Mouse (Mus musculus) gastrocnemius, postnatal 4 days (tissue): ENCODE data around the gene Sgcg. TPM values are rescaled to one million over a fixed set of nuclear protein-coding genes. Genes with fewer than 3 reads are reported as not detected.
A peak's percentile ranks its signal among the peaks of the same experiment; 100 is the strongest.

Experiments used
- DNase-seq, 2 experiments: peaks; one replicate each; pipeline ENCODE4 v3.0.0; 2021 to 2022; ENCODE audit warnings: low spot score in 2 of 2, mixed read lengths in 2 of 2
- total RNA-seq, 2 experiments: library from RNA; stranded (reverse); gene quantifications; 2 replicates each; pipeline ENCODE4 v1.2.3; 2021

Sgcg gene
- total RNA-seq, 2 experiments from 2014 or later = 145 to 161 TPM

- no peak for DNase-seq
Observed at GRCm38 (mm10) chr14:61235846-61236474, 22.3 kb downstream of the Sgcg start.

GRCm38 (mm10) chr14:61232016-61232568 lies 26.2 kb downstream of the Sgcg start:
- no peak for DNase-seq

- DNase-seq = no peak
Observed at GRCm38 (mm10) chr14:61230179-61230578, 28.1 kb downstream of the Sgcg start.

GRCm38 (mm10) chr14:61229763-61230162 lies 28.5 kb downstream of the Sgcg start:
- DNase-seq = no peak

- DNase-seq = no peak
Observed at GRCm38 (mm10) chr14:61226151-61226550, 32.1 kb downstream of the Sgcg start.

GRCm38 (mm10) chr14:61224387-61225077 lies 33.8 kb downstream of the Sgcg start:
- no peak for DNase-seq

GRCm38 (mm10) chr14:61223740-61224139 lies 34.5 kb downstream of the Sgcg start:
- no peak for DNase-seq

- DNase-seq = no peak
Observed at GRCm38 (mm10) chr14:61222506-61222905, 35.8 kb downstream of the Sgcg start.

GRCm38 (mm10) chr14:61221166-61221565 lies 37.1 kb downstream of the Sgcg start:
- no peak for DNase-seq

- no peak for DNase-seq
Observed at GRCm38 (mm10) chr14:61211754-61212153, 46.5 kb downstream of the Sgcg start.

- DNase-seq = no peak
Observed at GRCm38 (mm10) chr14:61210111-61210510, 48.2 kb downstream of the Sgcg start.

- DNase-seq = no peak
Observed at GRCm38 (mm10) chr14:61194416-61194815, 63.9 kb downstream of the Sgcg start.

GRCm38 (mm10) chr14:61192326-61192725 lies 66.0 kb downstream of the Sgcg start:
- no peak for DNase-seq

GRCm38 (mm10) chr14:61191904-61192303 lies 66.4 kb downstream of the Sgcg start:
- DNase-seq = no peak

- peak; percentile 25 to 62 for DNase-seq
Observed at GRCm38 (mm10) chr14:61173229-61173628, 85.1 kb downstream of the Sgcg start.

- peak; percentile 94 to 98 for DNase-seq
Observed at GRCm38 (mm10) chr14:61172548-61173158, 85.6 kb downstream of the Sgcg start.

- DNase-seq = no peak
Observed at GRCm38 (mm10) chr14:61171261-61171970, 86.9 kb downstream of the Sgcg start.
